ENCODE assay signal across 9 mouse cellular contexts in genomic region chr5:136137658-136138274, GRCm38 (mm10). TPM values are rescaled to one million over a fixed set of nuclear protein-coding genes. Genes with fewer than 3 reads are reported as not detected.
DNase-seq lines count a peak whose midpoint lies in the region; ATAC-seq and TF ChIP-seq lines count a peak whose summit lies in the region.
"Had no signal": no experiment of that assay in that cellular context is flagged by ENCODE, and none has a peak within 500 bp of the region (broad histone marks: within the 10 kb centered on the region; RNA-seq: fewer than 3 reads in every experiment).

No protein-coding gene starts in this region.

- peaks cover 55% of the 10 kb centered on the region for H3K36me3 ChIP-seq in heart, embryonic 10.5 days
- peaks cover 36% of the 10 kb centered on the region for H3K36me3 ChIP-seq in liver, embryonic 14.5 days (replicated peaks; ENCODE audit: control insufficient read depth, insufficient read depth, low read depth)
- H3K36me3 ChIP-seq in small intestine, adult 2 months (ENCODE audit: control insufficient read depth, insufficient read depth, low read length) = peaks cover 21% of the 10 kb centered on the region

- H3K4me2 ChIP-seq in liver, embryonic 14.5 days (ENCODE audit: low read depth) = peak overlapping the region; percentile 82

- 69% methylated on average over 13 of the region's 13 CpGs for whole genome bisulfite sequencing in heart, embryonic 10.5 days
- 31% methylated on average over 13 of the region's 13 CpGs for WGBS in liver, embryonic 14.5 days (ENCODE audit: insufficient replicate concordance)
- WGBS in small intestine, adult 2 months = 42% methylated on average over 13 of the region's 13 CpGs

- no peak for TF ChIP-seq POLR2A in small intestine, adult 2 months (IDR thresholded peaks at IDR 0.05; ENCODE audit: low read depth, low read length)

- no peak for TF ChIP-seq EP300 in liver, embryonic 14.5 days (IDR thresholded peaks at IDR 0.05; ENCODE audit: low read depth)

- no peak overlapping the region for H3K9ac ChIP-seq in liver, embryonic 14.5 days (replicated peaks)
- H3K9ac ChIP-seq: embryonic facial prominence, embryonic 15.5 days had no signal

- no peak for ATAC-seq in liver, embryonic 14.5 days (ENCODE audit: insufficient read depth)

- H3K9me3 ChIP-seq in heart, embryonic 10.5 days = no peaks in the 10 kb centered on the region
- H3K9me3 ChIP-seq in liver, embryonic 14.5 days (ENCODE audit: control insufficient read depth, low read length) = no peaks in the 10 kb centered on the region
- H3K9me3 ChIP-seq: embryonic facial prominence, embryonic 15.5 days had no signal

- no peak overlapping the region for H3K27ac ChIP-seq in heart, embryonic 10.5 days
- H3K27ac ChIP-seq in liver, embryonic 14.5 days = no peak overlapping the region; the same call in 1 of the 2 replicates
- H3K27ac ChIP-seq in small intestine, adult 2 months (ENCODE audit: insufficient read depth, low read depth, low read length) = no peak overlapping the region
- H3K27ac ChIP-seq: embryonic facial prominence, embryonic 15.5 days had no signal

- H3K4me3 ChIP-seq in heart, embryonic 10.5 days = no peak overlapping the region
- peak overlapping the region; percentile 7 to 9; a peak in 3 of 4 replicates for H3K4me3 ChIP-seq in liver, embryonic 14.5 days (ENCODE audit: insufficient read depth in 1 of 2, low read depth in 2 of 2, low read length in 2 of 2)
- H3K4me3 ChIP-seq in small intestine, adult 2 months (ENCODE audit: low read depth, low read length) = peak overlapping the region; percentile 34

- peak; percentile 44 to 65 for DNase-seq in heart, postnatal 14 days
- DNase-seq in heart, embryonic 10.5 days (ENCODE audit: low spot score) = no peak
- peak; percentile 83 for DNase-seq in 3T3-L1 (ENCODE audit: low read depth, low spot score)
- DNase-seq in NIH3T3 (ENCODE audit: low read depth) = peak; percentile 80
- DNase-seq in embryo, embryonic 10.5 days (ENCODE audit: low spot score) = peak; percentile 79
- peak; percentile 55 to 67 (median 58) for DNase-seq in liver, embryonic 14.5 days (ENCODE audit: low read depth in 3 of 3, low spot score in 3 of 3)
- DNase-seq in frontal cortex, postnatal 25 days (ENCODE audit: low spot score in 2 of 2) = no peak

- H3K4me1 ChIP-seq in heart, embryonic 10.5 days = peaks cover 16% of the 10 kb centered on the region
- peaks cover 12 to 19% of the 10 kb centered on the region in 2 experiments for H3K4me1 ChIP-seq in liver, embryonic 14.5 days (replicated peaks; ENCODE audit: control insufficient read depth in 2 of 2, insufficient read depth in 2 of 2, low read length in 1 of 2)
- peaks cover 18% of the 10 kb centered on the region for H3K4me1 ChIP-seq in small intestine, adult 2 months (ENCODE audit: control insufficient read depth, insufficient read depth, insufficient read length, low read length)

- intact Hi-C loops in heart, postnatal 14 days (cut with DNase I) = loop anchor here (2.0 to 5.0 kb wide), 2 partner anchors 49 to 115 kb away; no protein-coding TSS in a partner anchor

- TF ChIP-seq CTCF in liver, embryonic 14.5 days (IDR thresholded peaks at IDR 0.05; ENCODE audit: low read depth) = peak; percentile 92
- TF ChIP-seq CTCF in small intestine, adult 2 months (IDR thresholded peaks at IDR 0.05; ENCODE audit: extremely low read depth, insufficient read length, insufficient replicate concordance, low read depth, low read length) = peak; percentile 73; the same call in 1 of the 2 replicates

- H3K27me3 ChIP-seq in heart, embryonic 10.5 days (ENCODE audit: insufficient read depth, poor library complexity, severe bottlenecking) = no peaks in the 10 kb centered on the region
- H3K27me3 ChIP-seq in liver, embryonic 14.5 days (ENCODE audit: control insufficient read depth, insufficient read depth, low read length) = no peaks in the 10 kb centered on the region
- no peaks in the 10 kb centered on the region for H3K27me3 ChIP-seq in small intestine, adult 2 months (ENCODE audit: control insufficient read depth, insufficient read depth, low read length)
- H3K27me3 ChIP-seq: embryonic facial prominence, embryonic 15.5 days had no signal

RNA-seq across cellular contexts. Expression of gene Alkbh4, which starts 1.8 kb away (rescaled TPM):
- 1 to 10 TPM; 4.6 to 6.0 TPM for total RNA-seq in heart, postnatal 14 days (2021)
- 18.0 and 21.7 TPM in 2 replicates for polyA plus RNA-seq in heart, embryonic 10.5 days (2016; fragmentation: Nextera tagmentation; extraction: Ambion mirVana)
- 8.2 and 9.6 TPM in 2 replicates for polyA plus RNA-seq in liver, embryonic 14.5 days (2012; rRNA removed)
- 7.0 and 8.3 TPM in 2 replicates for polyA plus RNA-seq in liver, embryonic 14.5 days (2014; fragmentation: Nextera tagmentation; extraction: Ambion mirVana)
- polyA plus RNA-seq in small intestine, adult 2 months (2012; rRNA removed) = 11.2 and 25.3 TPM in 2 replicates

RNA-seq across cellular contexts. Expression of gene Lrwd1, which starts 1.9 kb away (rescaled TPM):
- total RNA-seq in heart, postnatal 14 days (2021) = 1 to 10 TPM; 6.5 to 7.0 TPM
- polyA plus RNA-seq in heart, embryonic 10.5 days (2016; fragmentation: Nextera tagmentation; extraction: Ambion mirVana) = 31.5 and 42.2 TPM in 2 replicates
- polyA plus RNA-seq in liver, embryonic 14.5 days (2012; rRNA removed) = 42.7 and 45.2 TPM in 2 replicates
- polyA plus RNA-seq in liver, embryonic 14.5 days (2014; fragmentation: Nextera tagmentation; extraction: Ambion mirVana) = 34.1 and 37.8 TPM in 2 replicates
- polyA plus RNA-seq in small intestine, adult 2 months (2012; rRNA removed) = 8.9 and 16.9 TPM in 2 replicates

RNA-seq across cellular contexts. Expression of gene Polr2j, which starts 21.3 kb away (rescaled TPM):
- 10 to 100 TPM; 61.5 to 63.4 TPM for total RNA-seq in heart, postnatal 14 days (2021)
- polyA plus RNA-seq in heart, embryonic 10.5 days (2016; fragmentation: Nextera tagmentation; extraction: Ambion mirVana) = 180 and 217 TPM in 2 replicates
- polyA plus RNA-seq in liver, embryonic 14.5 days (2012; rRNA removed) = 94.0 and 101 TPM in 2 replicates
- 160 and 167 TPM in 2 replicates for polyA plus RNA-seq in liver, embryonic 14.5 days (2014; fragmentation: Nextera tagmentation; extraction: Ambion mirVana)
- polyA plus RNA-seq in small intestine, adult 2 months (2012; rRNA removed) = 29.3 and 48.4 TPM in 2 replicates

RNA-seq across cellular contexts. Expression of gene Orai2, which starts 32.7 kb away (rescaled TPM):
- 1 to 10 TPM; 2.3 to 3.4 TPM for total RNA-seq in heart, postnatal 14 days (2021)
- 2.2 and 3.3 TPM in 2 replicates for polyA plus RNA-seq in heart, embryonic 10.5 days (2016; fragmentation: Nextera tagmentation; extraction: Ambion mirVana)
- polyA plus RNA-seq in liver, embryonic 14.5 days (2012; rRNA removed) = 3.0 and 3.6 TPM in 2 replicates
- polyA plus RNA-seq in liver, embryonic 14.5 days (2014; fragmentation: Nextera tagmentation; extraction: Ambion mirVana) = 2.2 and 3.0 TPM in 2 replicates
- 28.9 and 31.4 TPM in 2 replicates for polyA plus RNA-seq in small intestine, adult 2 months (2012; rRNA removed)

RNA-seq across cellular contexts. Expression of gene Rasa4, which starts 54.0 kb away (rescaled TPM):
- total RNA-seq in heart, postnatal 14 days (2021) = 1 to 10 TPM; 6.6 to 8.3 TPM
- 0.54 and 2.0 TPM in 2 replicates for polyA plus RNA-seq in heart, embryonic 10.5 days (2016; fragmentation: Nextera tagmentation; extraction: Ambion mirVana)
- 1.4 and 1.5 TPM in 2 replicates for polyA plus RNA-seq in liver, embryonic 14.5 days (2012; rRNA removed)
- polyA plus RNA-seq in liver, embryonic 14.5 days (2014; fragmentation: Nextera tagmentation; extraction: Ambion mirVana) = 0.85 and 0.93 TPM in 2 replicates
- polyA plus RNA-seq in small intestine, adult 2 months (2012; rRNA removed) = 16.5 and 42.8 TPM in 2 replicates

Comparison
In these comparisons a context has a peak if more than half of its experiments do, and no peak if none do; other contexts are left out.
1. DNase-seq: peak in heart, postnatal 14 days (2 of 2), 3T3-L1 (single experiment), NIH3T3 (single experiment), embryo, embryonic 10.5 days (single experiment) and liver, embryonic 14.5 days (3 of 3); none in heart, embryonic 10.5 days (single experiment) and frontal cortex, postnatal 25 days (0 of 2).